Mouse (Mus musculus): ENCODE results near the gene Cotl1.

Gene Cotl1

GRCm38 (mm10) chr8:119784676-119785075, 55.7 kb downstream of the Cotl1 start:
- Histone ChIP-seq H3K4me1 (replicated peaks; ENCODE audit: low read depth, low read length) (peaks cover 43% of the 10 kb centered on the region), H3K4me3 (replicated peaks; ENCODE audit: low read length) (no peak overlapping the region), H3K36me3 (ENCODE audit: insufficient read depth, low read length) (no peaks in the 10 kb centered on the region), H3K27me3 (ENCODE audit: insufficient read depth, low read length) (peaks cover 6% of the 10 kb centered on the region), H3K9me3 (ENCODE audit: low read length) (no peaks in the 10 kb centered on the region)
- TF ChIP-seq CTCF (conservative IDR thresholded peaks at IDR 0.05; ENCODE audit: low read length) (no peak), POU5F1 (IDR thresholded peaks at IDR 0.05; ENCODE audit: borderline replicate concordance, low read length) (no peak), NANOG (IDR thresholded peaks at IDR 0.05; ENCODE audit: borderline replicate concordance, low read length) (no peak)

GRCm38 (mm10) chr8:119784141-119784574, 56.2 kb downstream of the Cotl1 start:
- Histone ChIP-seq H3K9me3 (ENCODE audit: low read length) (no peaks in the 10 kb centered on the region), H3K4me3 (replicated peaks; ENCODE audit: low read length) (no peak overlapping the region), H3K27me3 (ENCODE audit: insufficient read depth, low read length) (peaks cover 6% of the 10 kb centered on the region), H3K4me1 (replicated peaks; ENCODE audit: low read depth, low read length) (peaks cover 41% of the 10 kb centered on the region), H3K36me3 (ENCODE audit: insufficient read depth, low read length) (no peaks in the 10 kb centered on the region)
- TF ChIP-seq POU5F1 (IDR thresholded peaks at IDR 0.05; ENCODE audit: borderline replicate concordance, low read length): no peak
- no peak for TF ChIP-seq CTCF (conservative IDR thresholded peaks at IDR 0.05; ENCODE audit: low read length)
- no peak for TF ChIP-seq NANOG (IDR thresholded peaks at IDR 0.05; ENCODE audit: borderline replicate concordance, low read length)

GRCm38 (mm10) chr8:119783579-119783978, 56.8 kb downstream of the Cotl1 start:
- peaks cover 41% of the 10 kb centered on the region for H3K4me1 ChIP-seq (replicated peaks; ENCODE audit: low read depth, low read length)
- no peaks in the 10 kb centered on the region for H3K36me3 ChIP-seq (ENCODE audit: insufficient read depth, low read length)
- no peak for TF ChIP-seq CTCF (conservative IDR thresholded peaks at IDR 0.05; ENCODE audit: low read length)
- no peak for TF ChIP-seq NANOG (IDR thresholded peaks at IDR 0.05; ENCODE audit: borderline replicate concordance, low read length)
- no peak for TF ChIP-seq POU5F1 (IDR thresholded peaks at IDR 0.05; ENCODE audit: borderline replicate concordance, low read length)
- no peaks in the 10 kb centered on the region for H3K9me3 ChIP-seq (ENCODE audit: low read length)
- no peak overlapping the region for H3K4me3 ChIP-seq (replicated peaks; ENCODE audit: low read length)
- H3K27me3 ChIP-seq (ENCODE audit: insufficient read depth, low read length): peaks cover 6% of the 10 kb centered on the region

GRCm38 (mm10) chr8:119782715-119783114, 57.6 kb downstream of the Cotl1 start:
- H3K27me3 ChIP-seq (ENCODE audit: insufficient read depth, low read length): peaks cover 6% of the 10 kb centered on the region
- no peaks in the 10 kb centered on the region for H3K9me3 ChIP-seq (ENCODE audit: low read length)
- peaks cover 45% of the 10 kb centered on the region for H3K4me1 ChIP-seq (replicated peaks; ENCODE audit: low read depth, low read length)
- H3K36me3 ChIP-seq (ENCODE audit: insufficient read depth, low read length): no peaks in the 10 kb centered on the region
- TF ChIP-seq POU5F1 (IDR thresholded peaks at IDR 0.05; ENCODE audit: borderline replicate concordance, low read length): no peak
- peak; percentile 95 for TF ChIP-seq CTCF (conservative IDR thresholded peaks at IDR 0.05; ENCODE audit: low read length)
- no peak overlapping the region for H3K4me3 ChIP-seq (replicated peaks; ENCODE audit: low read length)

- peaks cover 53% of the 10 kb centered on the region for H3K4me1 ChIP-seq (replicated peaks; ENCODE audit: low read depth, low read length)
- H3K4me3 ChIP-seq (replicated peaks; ENCODE audit: low read length): no peak overlapping the region
Measured at GRCm38 (mm10) chr8:119781086-119781840, 59.1 kb downstream of the Cotl1 start.

GRCm38 (mm10) chr8:119780402-119781049, 59.8 kb downstream of the Cotl1 start:
- peaks cover 6% of the 10 kb centered on the region for H3K27me3 ChIP-seq (ENCODE audit: insufficient read depth, low read length)
- TF ChIP-seq NANOG (IDR thresholded peaks at IDR 0.05; ENCODE audit: borderline replicate concordance, low read length) (no peak), POU5F1 (IDR thresholded peaks at IDR 0.05; ENCODE audit: borderline replicate concordance, low read length) (no peak), CTCF (conservative IDR thresholded peaks at IDR 0.05; ENCODE audit: low read length) (no peak)

More at GRCm38 (mm10) chr8:119781086-119781840, 59.1 kb downstream of the Cotl1 start:
- H3K36me3 ChIP-seq (ENCODE audit: insufficient read depth, low read length): no peaks in the 10 kb centered on the region
- H3K27me3 ChIP-seq (ENCODE audit: insufficient read depth, low read length): peaks cover 2% of the 10 kb centered on the region; the same call in 1 of the 2 replicates
- H3K9me3 ChIP-seq (ENCODE audit: low read length): no peaks in the 10 kb centered on the region
- TF ChIP-seq POU5F1 (IDR thresholded peaks at IDR 0.05; ENCODE audit: borderline replicate concordance, low read length) (no peak), NANOG (IDR thresholded peaks at IDR 0.05; ENCODE audit: borderline replicate concordance, low read length) (no peak), CTCF (conservative IDR thresholded peaks at IDR 0.05; ENCODE audit: low read length) (no peak)

GRCm38 (mm10) chr8:119779013-119779737, 61.2 kb downstream of the Cotl1 start:
- Histone ChIP-seq H3K36me3 (ENCODE audit: insufficient read depth, low read length) (no peaks in the 10 kb centered on the region), H3K27me3 (ENCODE audit: insufficient read depth, low read length) (peaks cover 8% of the 10 kb centered on the region), H3K4me1 (replicated peaks; ENCODE audit: low read depth, low read length) (peaks cover 36% of the 10 kb centered on the region), H3K9me3 (ENCODE audit: low read length) (no peaks in the 10 kb centered on the region), H3K4me3 (replicated peaks; ENCODE audit: low read length) (peak overlapping the region; percentile 83)
- TF ChIP-seq CTCF (conservative IDR thresholded peaks at IDR 0.05; ENCODE audit: low read length) (peak; percentile 79), NANOG (IDR thresholded peaks at IDR 0.05; ENCODE audit: borderline replicate concordance, low read length) (no peak)

More at GRCm38 (mm10) chr8:119780402-119781049, 59.8 kb downstream of the Cotl1 start:
- no peaks in the 10 kb centered on the region for H3K9me3 ChIP-seq (ENCODE audit: low read length)
- no peaks in the 10 kb centered on the region for H3K36me3 ChIP-seq (ENCODE audit: insufficient read depth, low read length)
- H3K4me1 ChIP-seq (replicated peaks; ENCODE audit: low read depth, low read length): peaks cover 45% of the 10 kb centered on the region
- no peak overlapping the region for H3K4me3 ChIP-seq (replicated peaks; ENCODE audit: low read length)

GRCm38 (mm10) chr8:119778263-119778662, 62.1 kb downstream of the Cotl1 start, which contains the start of gene Tldc1:
Gene Tldc1 (minus strand): TSS chr8:119778416.
- peak within 1 kb of the TSS; percentile 83 for H3K4me3 ChIP-seq (replicated peaks; ENCODE audit: low read length)
- H3K27me3 ChIP-seq (ENCODE audit: insufficient read depth, low read length): peaks cover 10% of the 10 kb centered on the region
- H3K9me3 ChIP-seq (ENCODE audit: low read length): no peaks in the 10 kb centered on the region
- TF ChIP-seq CTCF (conservative IDR thresholded peaks at IDR 0.05; ENCODE audit: low read length) (no peak), POU5F1 (IDR thresholded peaks at IDR 0.05; ENCODE audit: borderline replicate concordance, low read length) (no peak), NANOG (IDR thresholded peaks at IDR 0.05; ENCODE audit: borderline replicate concordance, low read length) (no peak)
- no peaks in the 10 kb centered on the region for H3K36me3 ChIP-seq (ENCODE audit: insufficient read depth, low read length)
- peaks cover 35% of the 10 kb centered on the region for H3K4me1 ChIP-seq (replicated peaks; ENCODE audit: low read depth, low read length)
